Mouse (Mus musculus) brain, embryonic 18.5 days (tissue): ENCODE measurements around the gene Zfp784.
"Not testable (repeated sequence)": the region's sequence is repeated elsewhere in the genome, so short reads cannot be mapped to it uniquely, and the experiment has no call there.

Experiments
- DNase-seq: peaks from one replicate; pipeline ENCODE4 v3.0.0-alpha.2; 2012; ENCODE audit warnings: low read depth, low spot score

Gene Zfp784

DNA sequence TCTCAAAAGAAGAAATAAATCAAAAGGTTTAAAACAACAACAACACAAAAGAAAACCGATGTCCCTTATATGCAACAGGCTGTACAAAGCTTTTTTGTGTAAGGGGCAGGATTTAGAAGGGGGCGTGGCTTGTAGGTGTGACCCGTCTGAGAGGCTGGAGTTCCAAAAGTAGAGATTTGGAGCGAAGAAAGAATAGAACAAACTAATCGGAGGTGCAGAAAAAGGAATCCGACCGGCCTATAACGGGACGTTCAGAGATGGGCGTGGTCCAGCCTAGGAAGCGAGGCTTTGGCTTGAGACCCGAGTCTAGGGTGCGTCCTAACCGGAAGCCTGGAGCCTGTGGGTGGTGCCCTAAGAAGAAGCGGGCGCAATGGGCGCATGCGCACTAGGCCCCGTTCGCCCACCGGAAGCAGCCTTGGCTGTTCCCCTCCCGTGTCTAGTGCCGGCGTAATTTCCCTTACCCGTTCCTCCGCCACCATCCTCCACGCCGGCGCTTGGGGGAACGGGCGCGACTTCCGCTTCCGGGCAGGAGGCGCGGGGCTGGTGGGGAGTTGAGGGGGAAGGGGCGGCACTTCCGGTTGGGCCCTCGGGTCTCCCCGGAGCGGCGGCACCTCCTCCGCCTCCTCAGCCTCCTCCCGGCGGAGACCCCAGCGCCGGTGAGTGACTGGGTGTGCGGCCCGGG lies 18.1 kb downstream of the Zfp784 start, which contains the start of the genes Zfp865 and Ccdc106:
Gene Zfp865, plus strand, starts transcription at position 377 of the 682 bp plus-strand sequence.
Gene Ccdc106, plus strand, starts transcription at position 554 of the 682 bp plus-strand sequence.
- peak; percentile 97 for DNase-seq

DNA sequence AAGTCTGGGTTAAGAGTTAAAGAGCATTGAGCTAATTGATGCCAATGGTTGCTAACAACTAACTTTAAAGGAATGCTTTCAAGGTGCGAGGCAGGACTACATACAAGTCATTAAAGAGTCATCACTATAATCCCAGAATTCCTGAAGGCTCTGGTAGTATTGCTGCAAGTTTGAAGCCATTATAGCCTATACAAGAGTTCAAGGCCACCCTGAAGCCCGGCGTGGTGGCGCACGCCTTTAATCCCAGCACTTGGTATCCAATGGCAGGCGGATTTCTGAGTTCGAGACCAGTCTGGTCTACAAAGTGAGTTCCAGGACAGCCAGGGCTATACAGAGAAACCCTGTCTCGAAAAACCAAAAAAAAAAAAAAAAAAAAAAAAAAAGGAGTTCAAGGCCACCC lies 18.7 kb downstream of the Zfp784 start:
- not testable (repeated sequence) for DNase-seq

DNA sequence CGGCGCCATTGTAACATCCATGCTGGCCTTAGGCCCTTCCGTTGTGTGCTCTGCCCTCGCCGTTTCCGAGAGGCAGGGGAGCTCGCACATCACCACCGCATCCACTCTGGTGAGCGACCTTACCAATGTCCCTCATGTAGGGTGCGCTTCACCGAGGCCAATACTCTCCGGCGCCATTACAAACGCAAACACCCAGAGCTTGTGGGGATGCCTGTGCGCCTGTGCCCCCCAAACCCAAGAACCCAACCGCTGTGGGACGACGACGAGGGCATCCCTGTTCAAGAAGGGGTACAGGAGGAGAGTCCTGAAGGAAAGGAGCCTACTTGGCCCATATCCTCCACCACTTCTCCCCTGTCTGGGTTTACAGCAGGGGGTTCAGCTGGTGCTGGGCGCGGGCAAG lies 20.3 kb downstream of the Zfp784 start:
- no peak for DNase-seq

DNA sequence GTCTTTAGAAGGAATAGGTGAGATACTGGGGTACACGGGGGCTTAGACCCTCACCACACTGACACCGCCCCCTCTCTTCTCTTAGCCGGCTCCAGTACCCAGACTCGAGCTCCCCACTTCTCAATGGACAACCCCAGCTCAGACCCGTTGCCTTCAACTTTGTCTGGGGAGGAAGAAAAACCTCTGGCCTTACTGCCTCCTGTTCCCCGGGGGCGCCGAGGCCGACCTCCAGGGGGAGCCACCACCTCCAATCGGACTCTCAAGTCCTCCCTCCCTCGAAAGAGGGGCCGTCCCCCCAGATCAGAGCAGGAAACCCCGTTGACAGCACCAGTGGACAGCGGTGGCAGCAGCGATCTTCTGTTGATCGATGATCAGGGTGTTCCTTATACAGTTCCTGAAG lies 20.9 kb downstream of the Zfp784 start:
- no peak for DNase-seq

DNA sequence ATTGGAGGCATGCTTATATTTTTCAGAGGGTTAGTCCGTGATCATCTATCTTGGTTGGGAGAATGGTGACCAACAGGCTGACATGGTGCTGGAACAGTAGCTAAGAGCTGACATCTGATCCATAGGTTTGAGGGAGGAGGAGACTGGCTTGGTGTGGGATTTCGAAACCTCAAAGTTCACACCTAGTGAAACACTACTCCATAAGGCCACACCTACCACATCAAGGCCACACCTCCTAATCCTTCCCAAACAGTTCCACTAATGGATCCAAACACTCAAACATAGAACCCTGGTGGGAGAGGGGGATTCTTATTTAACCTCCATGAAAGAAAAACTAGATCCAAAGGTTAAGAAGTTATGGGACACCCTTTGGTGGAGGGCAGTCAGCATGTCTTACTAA lies 21.3 kb downstream of the Zfp784 start:
- DNase-seq, result no peak

DNA sequence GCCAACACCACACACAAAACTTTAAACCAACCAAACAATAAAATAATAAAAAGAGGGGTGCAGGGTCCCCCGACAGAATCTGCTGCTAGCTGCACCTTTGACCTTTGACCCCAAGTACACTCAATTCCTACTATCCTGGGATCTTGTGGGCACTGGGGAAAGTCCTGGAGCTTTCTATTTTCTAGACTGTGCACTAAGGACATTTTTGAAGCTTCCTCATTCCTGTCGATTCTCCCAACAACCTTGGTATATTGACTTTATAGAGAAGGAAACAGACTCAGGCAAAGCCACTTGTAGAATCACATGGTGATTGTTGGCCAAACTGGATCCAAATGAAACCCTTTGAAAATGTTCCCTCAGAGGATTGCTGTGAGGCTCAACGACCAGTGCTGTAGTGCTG lies 22.2 kb downstream of the Zfp784 start:
- DNase-seq, result no peak

DNA sequence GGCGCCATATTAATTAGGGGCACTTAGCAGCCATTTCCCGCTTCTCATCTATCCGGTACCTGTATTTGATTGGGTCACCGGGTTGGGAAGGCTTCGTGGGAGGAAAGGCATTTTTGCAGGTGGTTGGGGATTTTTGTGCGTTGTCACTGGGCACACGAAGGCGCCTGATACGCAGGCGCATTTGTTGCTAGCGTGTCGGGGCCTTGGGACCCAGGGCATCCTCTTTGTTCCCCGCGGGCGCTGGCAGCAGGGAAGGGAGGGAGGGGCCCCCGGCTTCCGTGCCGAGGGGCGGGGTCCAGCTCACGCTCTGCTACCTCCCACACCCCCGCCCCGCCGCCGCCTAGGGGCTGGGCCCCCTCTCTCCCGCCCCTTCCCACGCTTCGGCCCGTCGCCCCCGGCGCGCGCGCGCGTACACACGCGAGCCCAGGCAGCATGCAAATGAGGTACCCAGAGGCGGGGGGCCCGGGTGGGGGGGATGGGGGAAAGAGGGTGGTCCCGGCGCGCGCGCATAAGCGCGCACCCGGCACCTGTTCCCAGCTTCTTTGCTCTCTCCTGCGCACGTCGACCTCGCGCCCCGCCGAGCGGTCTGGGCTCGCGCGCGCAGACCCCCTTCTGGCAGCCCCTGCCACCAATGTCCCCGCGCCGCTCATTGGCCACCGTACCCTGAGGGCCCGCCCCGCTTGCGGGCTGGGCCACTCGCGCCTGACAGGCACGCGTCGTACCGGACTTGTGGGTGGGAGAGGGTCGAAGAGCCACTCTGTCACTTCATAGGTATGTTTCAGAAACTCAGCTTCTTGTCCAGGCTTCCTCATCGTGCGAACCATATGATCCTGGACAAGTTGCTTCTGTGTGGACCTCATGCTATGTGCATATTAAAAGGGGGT lies 22.9 kb downstream of the Zfp784 start, which contains the start of gene Gm44973:
Gene Gm44973, plus strand, starts transcription at position 379 of the 884 bp plus-strand sequence.
- peak; percentile 95 for DNase-seq

DNA sequence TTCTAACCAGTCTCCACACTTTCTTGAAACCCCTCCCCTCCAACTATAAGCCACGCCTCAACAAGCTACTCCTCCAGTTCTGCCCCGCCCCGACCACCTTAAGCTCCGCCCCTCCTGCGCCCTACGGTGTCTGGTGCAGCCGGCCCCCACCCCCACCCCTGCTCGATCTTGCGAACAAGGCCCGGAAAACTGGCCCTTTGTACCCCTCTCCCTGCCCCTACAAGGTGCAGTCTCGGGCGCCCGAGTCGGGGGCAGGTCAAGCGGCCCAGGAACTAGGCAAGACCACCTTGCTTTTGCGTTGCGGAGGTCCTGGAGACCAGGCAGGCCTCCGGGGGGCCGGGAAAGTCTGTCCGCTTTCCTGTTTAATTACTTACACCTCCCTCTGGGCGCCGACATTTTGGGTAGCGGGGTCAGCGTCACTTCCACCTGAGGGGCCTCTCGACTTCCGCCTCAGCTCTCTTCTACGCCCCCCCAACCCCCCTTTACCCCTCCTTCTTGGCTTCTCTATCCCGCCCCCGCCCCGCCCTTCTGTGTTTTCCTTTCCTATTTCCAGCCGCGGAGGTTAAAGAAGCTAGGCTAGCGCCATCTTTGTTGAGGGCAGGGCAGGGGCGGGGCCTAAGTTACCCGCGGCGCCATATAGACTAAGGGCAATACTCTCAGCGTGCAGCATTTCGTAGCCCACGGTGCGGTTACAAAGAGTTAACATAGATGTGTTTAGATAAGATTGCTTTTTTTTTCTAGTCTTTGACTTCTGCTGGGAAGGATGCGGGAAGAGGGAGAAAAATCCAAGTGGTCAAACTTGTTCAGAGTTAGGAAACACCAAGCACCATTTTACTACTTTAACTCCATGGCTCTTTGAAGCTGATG lies 23.8 kb downstream of the Zfp784 start, which contains the start of the genes Zfp524 and Fiz1:
Gene Zfp524, plus strand, starts transcription at position 165 of the 867 bp plus-strand sequence.
Gene Fiz1, minus strand, starts transcription at position 447 of the 867 bp plus-strand sequence.
- DNase-seq, result peak; percentile 98

DNA sequence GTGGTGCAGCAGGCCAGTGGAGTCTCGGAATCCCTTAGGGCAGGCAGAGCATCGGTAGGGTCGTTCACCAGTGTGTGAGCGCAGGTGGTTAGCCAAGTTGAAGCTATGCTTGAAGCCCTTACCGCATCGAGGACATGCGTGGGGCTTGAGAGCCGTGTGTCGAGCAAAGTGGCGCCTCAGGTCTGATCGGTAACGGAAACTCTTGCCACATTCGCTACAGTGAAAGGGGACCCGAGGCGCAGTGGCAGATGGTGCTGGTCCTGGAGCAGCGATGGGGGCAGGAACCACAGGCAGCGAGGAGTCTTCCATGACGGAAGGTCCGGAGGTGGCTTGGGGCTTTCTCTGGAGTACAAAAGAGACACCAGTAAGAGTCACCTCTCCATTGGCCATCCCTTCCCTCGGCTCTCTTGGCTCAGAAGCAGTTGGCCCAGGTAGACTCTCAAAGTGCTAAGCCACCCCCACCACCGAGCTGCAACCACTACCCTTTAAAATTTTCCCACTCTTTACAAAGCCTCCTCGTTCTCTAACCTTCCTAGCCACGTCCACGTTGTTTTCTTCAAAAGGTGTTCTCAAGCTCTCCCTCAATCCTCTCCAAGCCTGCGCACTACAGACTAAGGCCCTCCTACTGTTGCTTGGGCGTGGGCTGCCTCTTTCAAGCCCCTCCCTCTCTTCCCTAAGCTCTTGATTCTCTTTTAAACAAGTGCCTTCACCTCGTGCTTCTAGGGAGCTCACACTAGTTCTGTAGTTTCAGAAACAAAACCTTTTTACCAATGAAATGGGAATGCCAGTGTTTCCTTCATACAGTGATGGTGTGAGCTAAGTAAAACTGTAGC lies 25.3 kb downstream of the Zfp784 start:
- no peak for DNase-seq

DNA sequence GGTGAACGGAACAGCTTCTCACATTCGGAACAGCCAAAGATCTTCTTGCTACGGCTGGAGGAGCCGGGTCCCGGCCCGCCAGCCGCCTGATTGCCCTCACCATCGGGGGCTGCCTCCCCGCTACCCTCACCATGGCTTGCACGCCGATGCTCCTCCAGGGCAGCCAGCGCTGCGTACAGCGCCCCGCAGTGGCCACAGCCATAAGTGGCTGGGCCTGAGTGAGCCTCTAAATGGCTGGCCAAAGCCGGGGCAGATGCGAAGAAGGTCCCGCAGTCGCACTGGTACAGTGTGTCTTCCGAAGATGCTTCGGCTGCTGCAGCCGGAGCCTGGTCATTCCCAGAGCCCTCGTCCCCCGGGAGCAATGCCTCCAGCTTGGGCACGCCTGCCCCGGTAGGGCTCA lies 30.0 kb downstream of the Zfp784 start:
- DNase-seq, result no peak

DNA sequence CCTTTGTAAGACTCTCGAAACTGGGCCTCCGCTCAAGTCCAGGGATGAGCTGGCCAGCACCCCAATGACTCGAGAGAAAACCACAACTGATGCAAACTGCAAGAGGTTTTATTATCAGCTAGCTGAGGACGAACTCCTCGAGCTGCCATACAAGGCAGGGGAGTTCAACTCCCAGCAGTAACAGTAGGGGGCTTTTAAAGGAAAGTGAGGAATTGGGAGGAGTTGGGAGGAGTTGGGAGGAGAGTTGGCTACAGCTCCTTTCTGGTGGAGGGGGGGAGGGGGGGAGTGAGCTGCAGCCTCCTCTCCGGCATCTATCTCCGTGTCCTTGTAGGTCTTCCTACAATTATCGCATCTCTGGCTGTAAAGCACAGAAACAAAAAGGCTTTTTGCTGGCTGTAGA lies 35.4 kb downstream of the Zfp784 start:
- DNase-seq, result not testable (repeated sequence)

DNA sequence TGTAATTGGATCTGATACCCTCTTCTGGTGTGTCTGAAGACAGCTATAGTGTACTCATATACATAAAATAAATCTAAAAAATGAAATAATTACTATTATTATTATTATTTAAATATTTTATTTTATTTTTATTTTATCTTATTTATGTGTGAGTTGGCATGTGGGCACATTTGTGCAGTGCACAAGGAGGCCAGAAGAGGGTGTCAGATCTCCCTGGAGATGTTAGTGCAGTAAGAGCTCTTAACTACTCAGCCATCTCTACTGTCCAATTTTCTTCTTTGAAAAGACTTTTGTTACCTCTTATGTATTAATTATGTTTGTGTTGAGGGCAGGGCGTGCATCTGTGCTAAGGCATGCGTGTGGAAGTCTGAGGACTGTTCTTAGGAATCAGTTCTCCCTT lies 38.4 kb downstream of the Zfp784 start:
- no peak for DNase-seq

DNA sequence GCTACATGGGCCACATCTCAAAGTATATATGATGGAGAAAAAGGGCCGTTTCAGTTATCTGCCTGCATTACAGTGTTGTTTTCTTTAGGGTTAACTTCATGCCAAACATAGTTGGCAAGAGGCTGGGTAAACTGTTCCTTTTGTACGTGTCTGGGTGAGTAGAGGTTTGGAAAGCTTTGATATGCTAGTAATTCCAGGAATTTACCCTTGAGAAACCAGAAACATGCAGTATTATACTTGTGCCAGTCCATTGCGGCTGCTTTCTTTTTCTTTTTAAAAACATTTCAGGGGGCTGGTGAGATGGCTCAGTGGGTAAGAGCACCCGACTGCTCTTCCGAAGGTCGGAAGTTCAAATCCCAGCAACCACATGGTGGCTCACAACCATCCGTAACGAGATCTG lies 41.3 kb downstream of the Zfp784 start:
- DNase-seq, result no peak

DNA sequence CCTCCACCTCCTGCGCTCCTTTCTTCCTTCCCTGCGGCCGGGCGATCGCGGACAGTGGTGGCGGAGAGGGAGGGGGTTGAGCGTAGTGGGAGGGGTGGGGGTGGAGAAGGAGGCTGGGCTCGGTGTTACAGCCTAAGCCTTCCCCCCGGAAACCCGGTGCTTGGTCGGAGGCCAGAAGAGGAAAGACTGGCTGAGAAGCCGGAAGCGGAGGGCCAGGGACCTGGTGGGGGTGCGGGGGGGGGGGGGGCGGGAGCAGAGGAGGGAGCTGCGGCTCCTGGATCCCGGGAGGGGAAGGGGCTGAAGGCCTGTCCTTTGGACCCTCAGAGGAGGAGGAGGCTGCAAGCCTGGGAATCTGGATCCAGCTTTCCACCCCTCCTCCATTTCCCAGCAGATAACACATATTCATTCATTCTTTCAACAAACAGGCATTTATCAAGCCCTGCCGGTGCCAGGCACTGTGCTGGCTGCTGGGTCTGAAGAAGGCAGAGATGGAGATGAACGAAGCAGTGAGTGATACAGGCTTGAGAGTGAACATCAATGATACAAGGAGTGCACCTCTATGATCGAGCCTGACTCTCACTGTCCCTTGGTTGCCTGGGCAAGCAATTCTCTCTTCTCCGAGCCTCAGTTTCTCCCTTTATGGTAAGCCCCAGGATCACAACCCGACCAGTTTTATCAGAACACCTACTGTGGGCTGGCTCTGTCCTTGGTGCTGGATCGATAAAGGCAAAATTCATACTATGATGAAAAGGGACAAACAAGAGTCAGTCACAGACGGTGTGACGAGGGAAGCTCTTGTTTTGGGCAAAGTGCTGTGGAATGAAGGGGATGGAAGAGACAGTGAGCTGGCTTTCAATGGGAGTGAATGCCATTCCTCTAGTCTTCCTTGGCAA lies 42.0 kb downstream of the Zfp784 start, which contains the start of gene Zfp579:
Gene Zfp579, minus strand, starts transcription at position 156 of the 893 bp plus-strand sequence.
- peak; percentile 85 for DNase-seq

DNA sequence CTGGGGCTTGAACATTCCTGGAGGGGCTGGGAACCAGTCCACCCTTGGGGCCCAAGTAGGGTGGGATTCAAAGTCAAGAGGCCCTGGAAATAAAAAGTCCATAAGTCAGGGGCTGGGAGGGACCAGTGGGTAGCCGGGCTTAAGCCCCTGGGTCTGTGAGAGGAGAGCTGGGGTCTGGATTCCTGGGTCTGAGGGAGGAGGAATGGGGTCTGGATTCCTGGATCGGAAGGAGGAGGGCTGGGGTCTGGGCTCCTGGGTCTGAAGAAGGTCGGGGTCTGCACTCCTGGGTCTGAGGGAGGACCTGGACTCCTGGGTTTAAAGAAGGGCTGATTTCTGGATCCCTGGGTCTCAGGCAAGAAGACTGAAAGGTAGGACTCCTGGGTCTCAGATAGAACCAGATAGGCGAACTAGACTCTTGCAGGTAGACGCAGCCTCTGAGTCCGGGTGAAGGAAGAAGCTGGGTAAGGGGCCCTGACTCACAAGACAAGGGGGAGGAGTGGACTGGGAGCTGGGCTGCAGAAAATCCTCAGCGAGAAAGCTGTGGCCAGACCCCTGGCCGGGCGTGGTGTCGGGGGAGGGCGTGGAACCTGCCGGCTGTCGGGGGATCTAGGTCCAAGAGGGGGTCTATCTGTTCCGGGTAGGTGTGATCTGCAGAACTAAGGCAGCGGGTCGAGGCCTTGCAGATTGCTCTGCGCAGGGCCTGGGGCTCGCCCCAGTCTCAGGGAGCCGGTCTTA lies 42.8 kb downstream of the Zfp784 start:
- peak; percentile 8 for DNase-seq

DNA sequence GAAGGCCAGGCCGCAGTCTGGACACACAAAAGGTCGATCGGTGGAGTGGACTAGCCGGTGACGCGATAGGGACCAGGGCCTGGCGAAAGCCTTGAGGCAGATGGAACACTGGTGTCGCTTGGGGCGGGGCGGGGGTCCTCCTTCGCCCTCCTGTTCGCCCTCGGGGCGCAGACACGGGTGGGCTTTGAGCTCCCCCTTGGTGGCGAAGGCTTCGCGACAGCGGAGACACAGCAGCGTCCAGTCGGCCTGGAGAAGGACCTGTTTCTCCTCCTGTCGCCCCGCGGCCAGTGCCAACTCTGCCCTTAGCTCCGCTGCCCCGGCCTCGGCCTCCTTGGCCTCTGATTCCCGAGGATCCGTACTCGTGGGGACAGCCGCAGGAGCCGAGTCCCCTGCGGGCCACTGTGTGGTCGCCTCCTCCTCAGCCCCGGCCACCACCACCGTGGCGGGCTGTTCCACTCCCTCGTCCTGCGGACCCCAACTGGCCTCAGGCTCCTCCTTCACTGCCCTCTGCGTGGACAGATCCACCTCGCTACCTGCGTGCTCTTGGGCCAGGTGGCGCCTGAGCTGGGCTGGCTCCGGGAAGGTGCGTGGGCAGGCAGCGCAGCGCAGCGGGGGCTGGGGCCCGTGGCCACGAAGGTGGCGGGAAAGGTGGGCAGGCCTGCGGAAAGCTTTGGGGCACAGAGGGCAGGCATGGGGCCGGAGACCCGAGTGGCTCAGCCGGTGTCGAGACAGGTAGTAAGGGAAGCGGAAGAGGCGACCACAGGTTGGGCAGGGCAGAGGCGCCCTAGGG lies 44.1 kb downstream of the Zfp784 start:
- no peak for DNase-seq

DNA sequence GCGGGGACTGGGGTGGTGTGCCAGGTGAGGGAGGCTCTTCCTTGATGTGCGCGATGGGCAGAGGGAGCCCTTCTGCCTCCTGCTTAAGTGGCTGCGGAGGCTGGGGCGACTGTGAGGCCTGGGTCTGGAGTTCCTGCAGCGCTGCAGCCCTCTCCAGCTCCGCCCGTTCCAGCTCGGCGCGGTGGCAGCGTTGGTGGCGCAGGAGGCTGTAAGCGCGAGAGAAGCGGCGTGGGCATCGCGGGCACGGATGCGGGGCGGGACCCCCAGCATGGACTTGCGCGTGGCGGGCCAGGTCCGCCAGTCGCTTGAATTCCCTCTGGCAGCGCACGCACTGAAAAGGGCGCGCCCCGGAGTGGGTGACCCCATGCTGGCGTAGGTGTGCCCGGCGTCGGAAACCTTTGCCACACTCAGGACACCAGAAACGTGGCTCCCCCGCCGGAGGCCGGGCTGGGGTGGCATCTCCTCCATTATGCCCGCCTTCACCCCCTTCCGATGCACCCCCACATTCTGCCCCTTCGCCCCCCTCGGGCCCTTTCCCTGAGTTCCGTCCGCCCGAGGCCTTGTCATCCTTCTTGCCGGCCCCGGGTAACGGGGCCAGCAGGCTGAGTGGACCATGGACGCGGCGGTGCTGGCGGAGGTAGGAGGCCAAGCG lies 44.8 kb downstream of the Zfp784 start:
- DNase-seq, result no peak
